Mouse (Mus musculus): ENCODE measurements at regions not wholly inside any gene's neighbourhood (a gene's known extent, or its start where the extent isn't known, plus 50 kb on each side); places are given as distances from the start of the nearest gene placed in this dataset.

DNA sequence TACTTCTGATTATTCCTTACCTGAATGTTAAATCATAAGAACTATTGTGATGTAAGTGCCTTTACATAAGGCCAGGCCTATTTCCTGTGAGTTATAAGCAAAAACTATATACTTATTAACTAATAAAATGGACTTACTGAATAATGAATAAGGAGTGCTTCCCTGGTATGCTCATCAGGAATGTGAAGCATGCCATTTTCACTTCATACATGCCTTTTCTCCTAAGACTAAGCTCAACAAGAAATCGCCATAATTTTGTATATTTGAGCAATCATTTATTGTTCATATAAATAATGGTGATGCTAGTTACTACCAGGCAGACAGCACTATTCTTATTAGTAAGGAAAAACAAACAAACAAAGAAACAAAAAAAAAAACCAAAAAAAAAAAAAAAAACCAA is 969.1 kb downstream of the Serpinb8 start:
- Histone ChIP-seq H3K9ac (no peak overlapping the region), H3K27ac (no peak overlapping the region), H3K36me3 (no peaks in the 10 kb centered on the region), H3K4me3 (no peak overlapping the region), H3K9me3 (no peaks in the 10 kb centered on the region), H3K4me1 (no peaks in the 10 kb centered on the region), H3K4me2 (no peak overlapping the region), H3K27me3 (no peaks in the 10 kb centered on the region)
- WGBS, result 76% methylated on average over 1 of the region's 1 CpGs
- ATAC-seq (ENCODE audit: insufficient number of reproducible peaks, low FRiP score, low TSS enrichment, low read depth), result no peak

DNA sequence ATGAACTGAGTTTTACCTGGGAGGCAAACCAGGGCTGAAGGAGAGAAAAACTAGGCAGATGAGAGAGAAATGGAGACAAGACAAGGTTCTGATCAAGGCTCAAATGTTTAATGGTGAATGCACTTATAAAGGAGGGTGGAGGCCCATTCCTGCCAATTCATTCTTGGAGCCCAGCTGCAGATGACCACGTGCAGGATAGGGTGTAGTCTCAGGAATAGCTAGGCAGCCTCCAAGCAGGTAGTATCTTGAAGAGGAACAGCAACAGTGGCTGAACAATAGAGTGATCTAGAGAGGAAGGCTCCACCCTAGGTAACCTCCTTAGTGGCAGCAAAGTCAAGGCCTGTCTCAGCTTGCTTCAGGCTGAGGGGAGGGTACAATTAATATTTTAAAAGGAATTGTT is 973.2 kb downstream of the Serpinb8 start:
- no peak overlapping the region for H3K9ac ChIP-seq
- H3K27me3 ChIP-seq, result no peaks in the 10 kb centered on the region
- H3K4me2 ChIP-seq, result no peak overlapping the region
- ATAC-seq (ENCODE audit: insufficient number of reproducible peaks, low FRiP score, low TSS enrichment, low read depth), result no peak
- no peaks in the 10 kb centered on the region for H3K4me1 ChIP-seq
- H3K4me3 ChIP-seq, result no peak overlapping the region
- H3K9me3 ChIP-seq, result no peaks in the 10 kb centered on the region
- no peaks in the 10 kb centered on the region for H3K36me3 ChIP-seq
- 56% methylated on average over 1 of the region's 1 CpGs for whole genome bisulfite sequencing
- no peak overlapping the region for H3K27ac ChIP-seq

- Histone ChIP-seq H3K36me3 (no peaks in the 10 kb centered on the region), H3K4me2 (no peak overlapping the region), H3K27me3 (no peaks in the 10 kb centered on the region), H3K27ac (no peak overlapping the region), H3K4me3 (no peak overlapping the region), H3K9ac (no peak overlapping the region), H3K4me1 (no peaks in the 10 kb centered on the region), H3K9me3 (no peaks in the 10 kb centered on the region)
- WGBS, result 29% methylated on average over 3 of the region's 3 CpGs
- ATAC-seq (ENCODE audit: insufficient number of reproducible peaks, low FRiP score, low TSS enrichment, low read depth), result 0 out of 2 replicates have a peak, but pooled peaks have one; percentile 52
These were observed 982.2 kb downstream of the Serpinb8 start for GRCm38 (mm10) chr1:108571977-108572376.

GRCm38 (mm10) chr1:108572765-108573164 is 983.0 kb downstream of the Serpinb8 start:
- H3K9me3 ChIP-seq, result no peaks in the 10 kb centered on the region
- H3K4me3 ChIP-seq, result no peak overlapping the region
- H3K36me3 ChIP-seq, result no peaks in the 10 kb centered on the region
- ATAC-seq (ENCODE audit: insufficient number of reproducible peaks, low FRiP score, low TSS enrichment, low read depth), result no peak
- H3K27me3 ChIP-seq, result no peaks in the 10 kb centered on the region
- no peaks in the 10 kb centered on the region for H3K4me1 ChIP-seq
- H3K9ac ChIP-seq, result no peak overlapping the region
- no peak overlapping the region for H3K27ac ChIP-seq
- no peak overlapping the region for H3K4me2 ChIP-seq

DNA sequence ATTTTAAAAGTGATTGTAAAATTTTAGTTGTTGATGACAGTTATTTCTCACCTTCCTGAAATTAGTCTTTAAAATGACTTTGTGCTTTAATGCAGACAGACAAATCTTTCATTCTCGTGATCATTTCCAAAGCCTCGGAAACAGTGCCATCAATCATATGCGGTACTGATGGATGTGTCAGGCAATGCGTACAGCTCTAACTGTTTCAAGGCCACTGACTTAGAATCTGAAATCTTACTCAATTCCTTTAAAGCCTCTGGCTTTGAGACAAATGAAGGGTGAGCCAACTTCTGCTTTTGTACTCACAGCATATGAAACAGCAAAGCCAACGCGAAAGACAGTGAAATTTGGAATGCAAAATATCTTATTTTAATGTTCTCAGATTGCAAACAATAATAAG is 987.0 kb downstream of the Serpinb8 start:
- Histone ChIP-seq H3K36me3 (no peaks in the 10 kb centered on the region), H3K4me3 (no peak overlapping the region), H3K4me1 (no peaks in the 10 kb centered on the region), H3K27me3 (no peaks in the 10 kb centered on the region), H3K9me3 (no peaks in the 10 kb centered on the region), H3K9ac (no peak overlapping the region), H3K27ac (no peak overlapping the region), H3K4me2 (no peak overlapping the region)
- ATAC-seq (ENCODE audit: insufficient number of reproducible peaks, low FRiP score, low TSS enrichment, low read depth), result no peak
- 63% methylated on average over 6 of the region's 6 CpGs for whole genome bisulfite sequencing

DNA sequence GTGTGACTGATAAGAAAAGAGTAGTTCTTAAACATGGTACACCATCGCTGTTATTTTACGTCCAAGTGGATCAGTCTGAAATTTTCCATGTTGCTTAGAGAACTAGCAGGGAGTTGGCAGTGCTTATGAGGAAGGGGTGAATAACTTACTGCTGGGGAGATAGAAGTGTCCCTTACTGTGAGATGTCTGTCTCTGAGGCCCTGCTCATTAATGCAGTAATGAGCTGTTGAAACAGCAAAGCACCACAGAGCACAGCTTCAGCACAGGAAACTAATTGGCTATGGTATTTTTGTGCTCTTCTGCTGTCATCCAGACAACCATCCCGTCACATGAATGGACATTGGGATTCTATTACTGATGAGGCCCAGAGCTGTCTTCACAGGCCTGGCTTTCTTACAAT is 988.0 kb downstream of the Serpinb8 start:
- WGBS, result 81% methylated on average over 3 of the region's 3 CpGs

DNA sequence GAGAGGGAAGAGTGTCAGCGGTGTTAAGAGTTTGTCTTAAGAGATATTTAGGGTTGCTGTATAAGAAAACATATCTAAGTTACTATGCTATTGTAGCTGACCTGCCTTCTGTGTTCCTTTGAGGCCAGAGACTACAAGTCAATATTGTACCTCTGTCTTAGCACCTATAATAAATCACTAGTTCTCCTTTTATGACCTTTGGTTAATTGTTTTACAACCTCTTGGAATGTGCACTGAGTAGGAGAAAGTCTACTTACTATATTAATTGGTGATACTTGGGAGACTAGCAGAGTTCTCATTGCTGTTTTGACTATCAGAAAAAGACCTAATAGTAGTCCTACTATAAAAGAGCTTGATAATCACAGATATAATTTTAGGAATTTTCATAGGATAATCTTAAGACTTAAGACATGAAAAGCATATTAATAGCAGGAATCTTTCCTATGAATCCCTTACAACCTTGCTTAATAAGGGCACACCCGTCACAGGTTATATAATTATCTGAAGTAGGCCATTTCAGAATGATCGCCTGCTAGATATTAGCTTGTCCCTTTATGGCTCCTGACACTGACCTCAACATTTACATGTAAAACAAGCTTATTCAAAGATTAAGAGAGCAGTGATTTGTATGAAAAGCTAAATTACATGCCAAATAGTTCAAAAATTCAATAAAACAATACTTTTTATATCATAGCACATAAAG is 1003.1 kb downstream of the Serpinb8 start:
- no peak overlapping the region for H3K4me2 ChIP-seq
- no peaks in the 10 kb centered on the region for H3K27me3 ChIP-seq
- H3K9me3 ChIP-seq, result no peaks in the 10 kb centered on the region
- no peak for ATAC-seq (ENCODE audit: insufficient number of reproducible peaks, low FRiP score, low TSS enrichment, low read depth)
- H3K4me1 ChIP-seq, result no peaks in the 10 kb centered on the region
- no peak overlapping the region for H3K9ac ChIP-seq
- H3K36me3 ChIP-seq, result no peaks in the 10 kb centered on the region
- no peak overlapping the region for H3K27ac ChIP-seq
- WGBS, result 64% methylated on average over 3 of the region's 3 CpGs
- H3K4me3 ChIP-seq, result no peak overlapping the region

More for the DNA sequence above, 988.0 kb downstream of the Serpinb8 start:
- Histone ChIP-seq H3K27me3 (no peaks in the 10 kb centered on the region), H3K4me1 (no peaks in the 10 kb centered on the region), H3K4me3 (no peak overlapping the region), H3K4me2 (no peak overlapping the region), H3K9ac (no peak overlapping the region), H3K27ac (no peak overlapping the region), H3K36me3 (no peaks in the 10 kb centered on the region), H3K9me3 (no peaks in the 10 kb centered on the region)
- ATAC-seq (ENCODE audit: insufficient number of reproducible peaks, low FRiP score, low TSS enrichment, low read depth), result no peak

GRCm38 (mm10) chr1:108597129-108597528 is 1007.3 kb downstream of the Serpinb8 start:
- H3K4me2 ChIP-seq, result no peak overlapping the region
- no peaks in the 10 kb centered on the region for H3K4me1 ChIP-seq
- no peaks in the 10 kb centered on the region for H3K27me3 ChIP-seq
- H3K36me3 ChIP-seq, result no peaks in the 10 kb centered on the region
- H3K9me3 ChIP-seq, result no peaks in the 10 kb centered on the region
- ATAC-seq (ENCODE audit: insufficient number of reproducible peaks, low FRiP score, low TSS enrichment, low read depth), result no peak
- no peak overlapping the region for H3K9ac ChIP-seq
- H3K4me3 ChIP-seq, result no peak overlapping the region
- no peak overlapping the region for H3K27ac ChIP-seq
- whole genome bisulfite sequencing, result 95% methylated on average over 11 of the region's 11 CpGs
